Mouse (Mus musculus) forebrain, embryonic 11.5 days (tissue): Measurements from ENCODE around the gene Cnpy4. TPM values are rescaled to one million over a fixed set of nuclear protein-coding genes. Genes with fewer than 3 reads are reported as not detected.
A peak's percentile ranks its signal among the peaks of the same experiment; 100 is the strongest.

Source experiments
- ATAC-seq: fragments of 200-750 bp; cut with Nextera tagmentation; replicated peaks from 2 replicates; pipeline ENCODE4 v1.8.0; 2017; ENCODE audit warnings: moderate TSS enrichment; ENCODE audit not compliant: low FRiP score
- DNase-seq: peaks from one replicate; pipeline ENCODE4 v3.0.0-alpha.2; 2017; ENCODE audit warnings: low spot score
- H3K27ac ChIP-seq: fragments of 300-500 bp; sonication (generic); 2 replicates; pipeline ENCODE4 v1.5.1; 2014; ENCODE audit warnings: low read depth, low read length
- H3K27me3 ChIP-seq: fragments of 300-500 bp; sonication (generic); 2 replicates; pipeline ENCODE4 v1.6.1; 2014; ENCODE audit warnings: mild to moderate bottlenecking, low read length, mixed read lengths; ENCODE audit not compliant: control insufficient read depth, insufficient read depth
- H3K36me3 ChIP-seq: fragments of 300-500 bp; sonication (generic); 2 replicates; pipeline ENCODE4 v1.6.1; 2014; ENCODE audit warnings: mild to moderate bottlenecking, low read length, moderate library complexity, mixed read lengths; ENCODE audit not compliant: control insufficient read depth, insufficient read depth
- H3K4me1 ChIP-seq: fragments of 300-500 bp; sonication (generic); replicated peaks from 2 replicates; pipeline ENCODE4 v1.6.1; 2014; ENCODE audit warnings: low read length, mixed read lengths; ENCODE audit not compliant: control insufficient read depth, insufficient read depth
- H3K4me2 ChIP-seq: fragments of 300-500 bp; sonication (generic); 2 replicates; pipeline ENCODE4 v1.6.1; 2014; ENCODE audit warnings: low read depth, mild to moderate bottlenecking, low read length, moderate library complexity, mixed read lengths; ENCODE audit not compliant: severe bottlenecking
- H3K4me3 ChIP-seq: fragments of 300-500 bp; sonication (generic); 2 replicates; pipeline ENCODE4 v1.5.1; 2014; ENCODE audit warnings: low read depth, low read length
- H3K9ac ChIP-seq: fragments of 300-500 bp; sonication (generic); 2 replicates; pipeline ENCODE4 v1.6.1; 2014; ENCODE audit warnings: low read length
- H3K9me3 ChIP-seq: fragments of 300-500 bp; sonication (generic); 2 replicates; pipeline ENCODE4 v1.6.1; 2016; ENCODE audit warnings: low read length, mixed read lengths; ENCODE audit not compliant: control insufficient read depth
- WGBS: fragments of 180-500 bp; shearing (Covaris S2); extraction: QIAGEN DNeasy Blood & Tissue Kit; methylation state at CpG from one replicate; pipeline ENCODE4 v1.1.7; 2014; 5-methylcytosine and 5-hydroxymethylcytosine counted together
- polyA plus RNA-seq: library from polyadenylated mRNA; unstranded; fragments of >200 nt; fragmentation: Nextera tagmentation; extraction: Ambion mirVana; gene quantifications from 2 replicates; pipeline ENCODE4 v1.2.1, GENCODE M21; 2014

Cnpy4 gene
- polyA plus RNA-seq, 1 experiment from 2014 or later: 49.8 TPM

GRCm38 (mm10) chr5:138219864-138220263 is 32.6 kb downstream of the Cnpy4 start:
- H3K4me3 ChIP-seq: no peak overlapping the region
- H3K4me2 ChIP-seq: no peak overlapping the region
- ATAC-seq (no peak), DNase-seq (no peak)
- H3K27ac ChIP-seq: no peak overlapping the region
- no peaks in the 10 kb centered on the region; the same call in 1 of the 2 replicates for H3K9me3 ChIP-seq
- WGBS: 87% methylated on average over 2 of the region's 2 CpGs
- H3K36me3 ChIP-seq: no peaks in the 10 kb centered on the region
- no peak overlapping the region for H3K9ac ChIP-seq
- no peaks in the 10 kb centered on the region for H3K4me1 ChIP-seq
- no peaks in the 10 kb centered on the region for H3K27me3 ChIP-seq

DNA sequence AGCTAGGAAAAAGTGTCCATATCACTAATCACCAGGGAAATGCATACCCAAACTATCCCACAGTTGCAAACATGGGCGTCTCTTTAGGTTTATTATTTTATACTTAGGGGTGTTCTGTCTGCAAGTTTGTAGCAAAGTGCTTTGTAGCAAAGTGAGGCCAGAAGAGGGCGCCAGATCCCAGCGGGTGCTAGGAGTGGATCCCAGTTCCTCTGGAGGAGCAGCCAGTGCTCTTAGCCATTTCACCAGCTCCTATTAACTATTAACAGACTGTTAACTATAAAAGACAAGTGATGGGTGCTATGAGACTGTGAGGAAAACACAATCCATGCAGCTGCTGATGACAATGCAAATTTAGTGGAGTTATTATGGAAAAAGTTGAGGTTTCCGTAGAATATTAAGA is 34.8 kb downstream of the Cnpy4 start:
- peak; percentile 84 for DNase-seq
- Histone ChIP-seq H3K4me2 (no peak overlapping the region), H3K4me3 (no peak overlapping the region), H3K27ac (no peak overlapping the region), H3K36me3 (no peaks in the 10 kb centered on the region), H3K9me3 (no peaks in the 10 kb centered on the region), H3K9ac (no peak overlapping the region), H3K4me1 (no peaks in the 10 kb centered on the region), H3K27me3 (no peaks in the 10 kb centered on the region)
- ATAC-seq: no peak
- WGBS: 25% methylated on average over 4 of the region's 4 CpGs

- 59% methylated on average over 3 of the region's 3 CpGs for WGBS
- DNase-seq (no peak), ATAC-seq (no peak)
- Histone ChIP-seq H3K4me3 (no peak overlapping the region), H3K4me2 (no peak overlapping the region), H3K9me3 (no peaks in the 10 kb centered on the region), H3K36me3 (no peaks in the 10 kb centered on the region), H3K9ac (no peak overlapping the region), H3K27ac (no peak overlapping the region), H3K27me3 (no peaks in the 10 kb centered on the region), H3K4me1 (no peaks in the 10 kb centered on the region)
These were observed 36.0 kb downstream of the Cnpy4 start for GRCm38 (mm10) chr5:138223287-138223686.

DNA sequence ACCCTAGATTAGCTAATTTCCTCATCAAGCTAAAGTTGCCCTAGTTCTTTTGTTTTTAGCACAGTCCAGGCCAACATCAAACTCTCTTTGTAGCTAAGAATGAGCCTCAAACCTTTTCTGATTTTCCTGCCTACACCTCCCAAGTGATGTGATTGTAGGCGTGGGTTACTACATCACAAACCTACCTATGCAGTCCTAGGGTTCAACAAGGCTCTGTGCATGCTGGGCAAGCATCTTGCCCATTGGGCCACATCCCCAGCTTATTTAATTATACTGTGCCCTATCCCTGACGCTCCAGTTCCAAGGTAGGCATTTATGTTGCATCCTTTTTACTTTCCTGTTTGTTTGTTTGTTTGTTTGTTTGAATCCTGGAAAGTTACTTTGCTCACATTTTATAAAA is 38.4 kb downstream of the Cnpy4 start, which contains the start of gene Nxpe5:
Nxpe5 (plus strand) TSS at position 199 of the 400 bp plus-strand sequence.
- ATAC-seq: no peak
- Histone ChIP-seq H3K4me1 (no peaks in the 10 kb centered on the region), H3K27me3 (no peaks in the 10 kb centered on the region), H3K4me3 (no peak within 1 kb of the TSS), H3K9ac (no peak within 1 kb of the TSS), H3K4me2 (no peak within 1 kb of the TSS), H3K9me3 (no peaks in the 10 kb centered on the region), H3K27ac (no peak within 1 kb of the TSS), H3K36me3 (no peaks in the 10 kb centered on the region)
- 49% methylated on average over 2 of the region's 2 CpGs for WGBS
- DNase-seq: no peak

- no peak for DNase-seq
- Histone ChIP-seq H3K36me3 (no peaks in the 10 kb centered on the region), H3K4me2 (no peak overlapping the region), H3K4me3 (no peak overlapping the region), H3K27me3 (no peaks in the 10 kb centered on the region), H3K4me1 (no peaks in the 10 kb centered on the region), H3K9me3 (no peaks in the 10 kb centered on the region), H3K9ac (no peak overlapping the region), H3K27ac (no peak overlapping the region)
- ATAC-seq: no peak
- 78% methylated on average over 4 of the region's 4 CpGs for WGBS
These were observed 39.2 kb downstream of the Cnpy4 start for GRCm38 (mm10) chr5:138226491-138226890.

DNA sequence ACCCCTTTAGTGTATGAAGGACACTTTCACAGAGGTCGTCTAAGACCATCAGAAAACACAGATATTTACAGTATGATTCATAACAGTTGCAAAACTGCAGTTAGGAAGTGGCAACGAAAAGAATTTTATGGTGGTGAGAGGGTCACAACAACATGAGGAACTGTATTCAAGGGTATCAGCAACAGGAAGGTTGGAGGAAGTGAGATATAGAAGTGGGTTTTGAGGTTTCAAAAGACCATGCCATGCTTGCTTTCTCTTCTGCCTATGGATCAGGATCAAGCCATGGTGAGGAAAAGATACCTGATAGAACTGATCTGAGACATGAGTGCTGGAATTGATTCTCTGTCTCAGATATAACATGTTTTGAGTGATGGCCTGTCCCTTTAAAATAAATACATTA is 40.1 kb downstream of the Cnpy4 start:
- ATAC-seq: no peak
- Histone ChIP-seq H3K4me3 (no peak overlapping the region), H3K9me3 (no peaks in the 10 kb centered on the region)

DNA sequence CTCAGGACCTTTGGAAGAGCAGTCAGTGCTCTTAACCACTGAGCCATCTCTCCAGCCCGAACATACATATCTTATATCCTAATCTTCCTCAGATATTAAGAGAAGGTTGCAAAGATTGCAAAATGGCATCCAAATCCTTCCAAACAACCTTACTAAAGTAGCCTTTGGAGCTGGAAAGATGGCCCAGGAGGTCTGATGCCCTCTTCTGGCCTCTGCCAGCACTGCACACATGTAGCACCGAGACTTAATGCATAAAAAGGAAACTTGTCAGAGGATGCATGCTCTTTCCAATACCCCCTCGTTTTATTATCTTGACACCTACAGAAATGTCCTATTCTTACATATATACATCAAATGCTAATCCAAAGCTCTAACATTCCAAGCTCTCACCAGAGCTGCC is 40.7 kb downstream of the Cnpy4 start:
- 54% methylated on average over 3 of the region's 3 CpGs for WGBS
- H3K9me3 ChIP-seq: no peaks in the 10 kb centered on the region
- H3K27me3 ChIP-seq: no peaks in the 10 kb centered on the region
- H3K4me2 ChIP-seq: no peak overlapping the region
- no peaks in the 10 kb centered on the region for H3K36me3 ChIP-seq
- no peak overlapping the region for H3K4me3 ChIP-seq
- H3K4me1 ChIP-seq: no peaks in the 10 kb centered on the region
- H3K9ac ChIP-seq: no peak overlapping the region
- ATAC-seq (no peak), DNase-seq (no peak)
- H3K27ac ChIP-seq: no peak overlapping the region

More for the DNA sequence above, 40.1 kb downstream of the Cnpy4 start:
- no peak overlapping the region for H3K27ac ChIP-seq
- H3K27me3 ChIP-seq: no peaks in the 10 kb centered on the region
- H3K36me3 ChIP-seq: no peaks in the 10 kb centered on the region
- H3K4me1 ChIP-seq: no peaks in the 10 kb centered on the region
- H3K4me2 ChIP-seq: no peak overlapping the region
- H3K9ac ChIP-seq: no peak overlapping the region
- no peak for DNase-seq
- WGBS: 79% methylated on average over 2 of the region's 2 CpGs

DNA sequence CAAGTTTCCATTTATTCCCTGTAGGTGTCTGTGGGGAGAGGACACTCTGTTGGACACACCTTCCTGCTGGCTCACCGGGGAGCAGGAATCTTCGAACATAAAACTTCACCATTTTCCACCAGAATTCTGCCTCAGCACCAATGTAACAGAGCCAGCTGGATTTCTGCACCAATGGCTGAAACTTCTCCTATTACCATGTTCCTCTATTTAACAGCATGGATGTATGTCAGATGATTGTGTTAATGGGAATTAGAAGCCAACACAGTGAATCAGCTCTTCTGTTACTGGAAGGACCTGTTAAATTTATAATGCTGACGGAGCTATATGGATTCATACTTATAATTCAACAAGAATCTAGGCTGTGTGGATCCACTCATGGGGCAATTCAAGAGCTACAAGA is 42.2 kb downstream of the Cnpy4 start:
- Histone ChIP-seq H3K9me3 (no peaks in the 10 kb centered on the region), H3K36me3 (no peaks in the 10 kb centered on the region), H3K4me1 (no peaks in the 10 kb centered on the region), H3K27me3 (no peaks in the 10 kb centered on the region), H3K4me3 (no peak overlapping the region), H3K9ac (no peak overlapping the region), H3K27ac (no peak overlapping the region), H3K4me2 (no peak overlapping the region)
- 88% methylated on average over 3 of the region's 3 CpGs for WGBS
- no peak for ATAC-seq
- DNase-seq: no peak

- 89% methylated on average over 2 of the region's 2 CpGs for WGBS
- H3K4me1 ChIP-seq: no peaks in the 10 kb centered on the region
- H3K4me3 ChIP-seq: no peak overlapping the region
These were observed 46.5 kb downstream of the Cnpy4 start for GRCm38 (mm10) chr5:138233778-138234177.

More at GRCm38 (mm10) chr5:138233778-138234177, 46.5 kb downstream of the Cnpy4 start:
- Histone ChIP-seq H3K9ac (no peak overlapping the region), H3K27ac (no peak overlapping the region), H3K4me2 (no peak overlapping the region), H3K36me3 (no peaks in the 10 kb centered on the region), H3K9me3 (no peaks in the 10 kb centered on the region), H3K27me3 (no peaks in the 10 kb centered on the region)
- ATAC-seq (no peak), DNase-seq (no peak)
